ENCODE assay signal across 7 mouse cellular contexts in the genomic region with DNA sequence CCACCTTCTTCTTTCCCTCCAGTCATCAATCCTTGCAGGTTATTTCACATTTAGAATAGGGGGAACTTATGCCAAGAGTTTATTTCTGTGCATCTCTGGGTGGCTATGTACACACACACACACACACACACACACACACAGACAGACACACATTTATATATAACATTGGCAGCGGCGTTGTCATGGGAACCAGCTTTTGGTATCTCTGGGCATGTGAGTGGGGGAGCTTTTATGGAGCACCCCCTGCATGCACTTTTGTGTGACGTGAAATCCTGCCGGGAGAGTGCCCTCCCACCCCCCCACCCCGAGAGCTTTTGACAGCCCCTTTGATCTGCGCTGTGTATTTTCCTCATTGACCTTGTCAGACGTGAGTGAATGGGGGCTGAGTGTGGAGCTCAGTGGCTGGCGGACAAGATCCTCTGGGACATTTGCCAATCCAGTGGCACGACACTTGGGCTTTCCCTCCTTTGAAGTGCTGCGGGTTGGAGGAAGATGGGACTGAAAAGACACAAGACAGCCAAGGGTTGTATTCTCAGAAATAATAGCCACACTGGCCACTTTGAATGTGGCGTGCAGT. TPM values are rescaled to one million over a fixed set of nuclear protein-coding genes. Genes with fewer than 3 reads are reported as not detected.
DNase-seq lines count a peak whose midpoint lies in the region; ATAC-seq and TF ChIP-seq lines count a peak whose summit lies in the region.
"Not testable (repeated sequence)": the region's sequence is repeated elsewhere in the genome, so short reads cannot be mapped to it uniquely, and the experiment has no call there.

No protein-coding gene starts in this region.

- not testable (repeated sequence) for H3K9me3 ChIP-seq in forebrain, embryonic 14.5 days (replicated peaks; ENCODE audit: control insufficient read depth, low read length); heart, embryonic 12.5 days (replicated peaks); hindbrain, embryonic 11.5 days (ENCODE audit: control insufficient read depth, low read length); hindbrain, embryonic 16.5 days (ENCODE audit: control insufficient read depth, low read length); lung, postnatal 0 days (ENCODE audit: low read length); midbrain, embryonic 15.5 days; neural tube, embryonic 13.5 days

- H3K4me1 ChIP-seq in forebrain, embryonic 14.5 days (ENCODE audit: control insufficient read depth, insufficient read depth, low read length); heart, embryonic 12.5 days (replicated peaks); hindbrain, embryonic 11.5 days (replicated peaks; ENCODE audit: control insufficient read depth, insufficient read depth, low read length); hindbrain, embryonic 16.5 days (ENCODE audit: control insufficient read depth, insufficient read depth, low read depth, low read length); lung, postnatal 0 days (ENCODE audit: insufficient read depth, low read depth, low read length); midbrain, embryonic 15.5 days; neural tube, embryonic 13.5 days (replicated peaks): not testable (repeated sequence)

- ATAC-seq in forebrain, embryonic 14.5 days = peak; percentile 57
- ATAC-seq in heart, embryonic 12.5 days (ENCODE audit: insufficient number of reproducible peaks, low FRiP score) = peak; percentile 31; the same call in 1 of the 2 replicates
- ATAC-seq in hindbrain, embryonic 11.5 days (ENCODE audit: low FRiP score) = peak; percentile 32
- ATAC-seq in hindbrain, embryonic 16.5 days = peak; percentile 56
- peak; percentile 25 for ATAC-seq in lung, postnatal 0 days
- ATAC-seq in midbrain, embryonic 15.5 days (replicated peaks) = peak; percentile 34; the same call in 1 of the 2 replicates
- peak; percentile 34; the same call in 1 of the 2 replicates for ATAC-seq in neural tube, embryonic 13.5 days (ENCODE audit: low read depth)

- H3K4me3 ChIP-seq in forebrain, embryonic 14.5 days (ENCODE audit: low read depth, low read length); heart, embryonic 12.5 days; hindbrain, embryonic 11.5 days (ENCODE audit: low read depth, low read length); hindbrain, embryonic 16.5 days (ENCODE audit: low read length); lung, postnatal 0 days (ENCODE audit: low read depth, low read length); midbrain, embryonic 15.5 days; neural tube, embryonic 13.5 days: not testable (repeated sequence)

- not testable (repeated sequence) for DNase-seq in forebrain, embryonic 14.5 days (ENCODE audit: low spot score); hindbrain, embryonic 11.5 days (ENCODE audit: low spot score); lung, postnatal 0 days (ENCODE audit: low spot score)

- not testable (repeated sequence) for TF ChIP-seq CTCF in lung, postnatal 0 days (IDR thresholded peaks at IDR 0.05)

- H3K9ac ChIP-seq in forebrain, embryonic 14.5 days (ENCODE audit: low read length); heart, embryonic 12.5 days; hindbrain, embryonic 11.5 days (ENCODE audit: low read depth, low read length); hindbrain, embryonic 16.5 days (ENCODE audit: low read depth, low read length); lung, postnatal 0 days (replicated peaks; ENCODE audit: low read depth); midbrain, embryonic 15.5 days; neural tube, embryonic 13.5 days: not testable (repeated sequence)

- not testable (repeated sequence) for H3K36me3 ChIP-seq in forebrain, embryonic 14.5 days (ENCODE audit: control insufficient read depth, insufficient read depth, low read length); heart, embryonic 12.5 days; hindbrain, embryonic 11.5 days (ENCODE audit: control insufficient read depth, insufficient read depth, low read length); hindbrain, embryonic 16.5 days (ENCODE audit: control insufficient read depth, insufficient read depth, low read length); lung, postnatal 0 days (ENCODE audit: insufficient read depth, low read length); midbrain, embryonic 15.5 days (replicated peaks); neural tube, embryonic 13.5 days

- H3K4me2 ChIP-seq in forebrain, embryonic 14.5 days (ENCODE audit: low read length); heart, embryonic 12.5 days; hindbrain, embryonic 11.5 days (replicated peaks; ENCODE audit: low read depth, low read length); hindbrain, embryonic 16.5 days (ENCODE audit: low read length); lung, postnatal 0 days (replicated peaks; ENCODE audit: low read depth, low read length); midbrain, embryonic 15.5 days; neural tube, embryonic 13.5 days: not testable (repeated sequence)

- H3K27me3 ChIP-seq in forebrain, embryonic 14.5 days (replicated peaks; ENCODE audit: control insufficient read depth, insufficient read depth, low read length); heart, embryonic 12.5 days (replicated peaks); hindbrain, embryonic 11.5 days (ENCODE audit: control insufficient read depth, insufficient read depth, low read length); hindbrain, embryonic 16.5 days (replicated peaks; ENCODE audit: control insufficient read depth, insufficient read depth, low read length); lung, postnatal 0 days (replicated peaks; ENCODE audit: insufficient read depth, low read length); midbrain, embryonic 15.5 days (replicated peaks); neural tube, embryonic 13.5 days: not testable (repeated sequence)

- not testable (repeated sequence) for H3K27ac ChIP-seq in forebrain, embryonic 14.5 days (ENCODE audit: low read depth, low read length); heart, embryonic 12.5 days (ENCODE audit: poor library complexity, severe bottlenecking); hindbrain, embryonic 11.5 days (ENCODE audit: low read depth, low read length); hindbrain, embryonic 16.5 days (ENCODE audit: low read depth, low read length); lung, postnatal 0 days (ENCODE audit: low read length); midbrain, embryonic 15.5 days; neural tube, embryonic 13.5 days (replicated peaks)

- no CpG with 5 or more reads among the region's 11 CpGs for WGBS in forebrain, embryonic 14.5 days
- no CpG with 5 or more reads among the region's 11 CpGs for WGBS in heart, embryonic 12.5 days
- WGBS in hindbrain, embryonic 11.5 days = no CpG with 5 or more reads among the region's 11 CpGs
- no CpG with 5 or more reads among the region's 11 CpGs for WGBS in hindbrain, embryonic 16.5 days
- no CpG with 5 or more reads among the region's 11 CpGs for WGBS in lung, postnatal 0 days
- WGBS in midbrain, embryonic 15.5 days = no CpG with 5 or more reads among the region's 11 CpGs
- no CpG with 5 or more reads among the region's 11 CpGs for WGBS in neural tube, embryonic 13.5 days

- not testable (repeated sequence) for TF ChIP-seq EP300 in lung, postnatal 0 days (IDR thresholded peaks at IDR 0.05)

RNA-seq across cellular contexts. Expression of a gene that starts 17.9 kb away (rescaled TPM):
- polyA plus RNA-seq in forebrain, embryonic 14.5 days (2014; fragmentation: Nextera tagmentation; extraction: Ambion mirVana) = 31.6 and 42.2 TPM in 2 replicates
- 32.7 and 37.2 TPM in 2 replicates for polyA plus RNA-seq in heart, embryonic 12.5 days (2016; fragmentation: Nextera tagmentation; extraction: Ambion mirVana)
- polyA plus RNA-seq in hindbrain, embryonic 11.5 days (2014; fragmentation: Nextera tagmentation; extraction: Ambion mirVana) = 46.4 and 56.9 TPM in 2 replicates
- polyA plus RNA-seq in hindbrain, embryonic 16.5 days (2015; fragmentation: Nextera tagmentation; extraction: Ambion mirVana) = 43.2 and 46.0 TPM in 2 replicates
- 17.2 and 18.2 TPM in 2 replicates for polyA plus RNA-seq in lung, postnatal 0 days (2015; fragmentation: Nextera tagmentation; extraction: Ambion mirVana)
- polyA plus RNA-seq in midbrain, embryonic 15.5 days (2015; fragmentation: Nextera tagmentation; extraction: Ambion mirVana) = 55.7 and 58.5 TPM in 2 replicates
- 51.1 TPM in 2 replicates for polyA plus RNA-seq in neural tube, embryonic 13.5 days (2015; fragmentation: Nextera tagmentation; extraction: Ambion mirVana)
